Mouse (Mus musculus) kidney, adult 10 weeks (tissue): ENCODE data around the gene Gas2l3. TPM values are rescaled to one million over a fixed set of nuclear protein-coding genes. Genes with fewer than 3 reads are reported as not detected.

Experiments
- polyA plus RNA-seq: library from polyadenylated mRNA; stranded (reverse); fragments of 350-450 nt; fragmentation: Illumina TruSeq; extraction: RNeasy Lipid Tissue Mini Kit (QIAGEN cat#74804); gene quantifications from one replicate; pipeline ENCODE4 v1.2.3, GENCODE M21; 2014; ENCODE audit warnings: low read depth, low replicate concordance

Gas2l3 gene
- 0.36 TPM for polyA plus RNA-seq

GRCm38 (mm10) chr10:89443623-89444151 lies at the start of gene Gas2l3:
Gas2l3 (minus strand) TSS chr10:89443967.

Other genes starting within 250 kb of the Gas2l3 start
- gene Ano4, start 99.2 kb downstream of the Gas2l3 start, polyA plus RNA-seq: 1.4 TPM
- 56.7 TPM for gene Nr1h4, start 89.6 kb upstream of the Gas2l3 start, polyA plus RNA-seq
- gene Slc17a8, start 177.3 kb upstream of the Gas2l3 start, polyA plus RNA-seq: 0.08 TPM
- 93.3 TPM for gene Scyl2, start 242.3 kb upstream of the Gas2l3 start, polyA plus RNA-seq